Mouse (Mus musculus): ENCODE data around the gene Wasf2.

The Wasf2 gene

GRCm38 (mm10) chr4:133202254-133202653 lies 71.9 kb downstream of the Wasf2 start:
- DNase-seq (ENCODE audit: low spot score) = no peak

GRCm38 (mm10) chr4:133203591-133203990 lies 73.3 kb downstream of the Wasf2 start:
- DNase-seq (ENCODE audit: low spot score) = no peak

- no peak for DNase-seq (ENCODE audit: low spot score)
Measured at GRCm38 (mm10) chr4:133204379-133204778, 74.1 kb downstream of the Wasf2 start.

- peak; percentile 52 for DNase-seq (ENCODE audit: low spot score)
Measured at GRCm38 (mm10) chr4:133209366-133209765, 79.1 kb downstream of the Wasf2 start.

- DNase-seq (ENCODE audit: low spot score) = no peak
Measured at GRCm38 (mm10) chr4:133210023-133210787, 79.9 kb downstream of the Wasf2 start.

GRCm38 (mm10) chr4:133210788-133211390 lies 80.6 kb downstream of the Wasf2 start:
- DNase-seq (ENCODE audit: low spot score) = no peak

- no peak for DNase-seq (ENCODE audit: low spot score)
Measured at GRCm38 (mm10) chr4:133211751-133212561, 81.7 kb downstream of the Wasf2 start, which contains the start of the genes Cd164l2 and Gpr3. TSS of gene Cd164l2 (plus strand) at chr4:133212131. TSS of gene Gpr3 (minus strand) at chr4:133212536.

GRCm38 (mm10) chr4:133212562-133213267 lies 82.4 kb downstream of the Wasf2 start:
- peak; percentile 77 for DNase-seq (ENCODE audit: low spot score)

GRCm38 (mm10) chr4:133213268-133213590 lies 82.9 kb downstream of the Wasf2 start:
- DNase-seq (ENCODE audit: low spot score) = peak; percentile 42

GRCm38 (mm10) chr4:133213661-133214060 lies 83.4 kb downstream of the Wasf2 start:
- no peak for DNase-seq (ENCODE audit: low spot score)

- peak; percentile 67 for DNase-seq (ENCODE audit: low spot score)
Measured at GRCm38 (mm10) chr4:133217641-133218040, 87.3 kb downstream of the Wasf2 start.

- no peak for DNase-seq (ENCODE audit: low spot score)
Measured at GRCm38 (mm10) chr4:133218745-133219144, 88.4 kb downstream of the Wasf2 start.

GRCm38 (mm10) chr4:133220656-133221055 lies 90.4 kb downstream of the Wasf2 start:
- DNase-seq (ENCODE audit: low spot score) = peak; percentile 58

- DNase-seq (ENCODE audit: low spot score) = no peak
Measured at GRCm38 (mm10) chr4:133221701-133222100, 91.4 kb downstream of the Wasf2 start.

- no peak for DNase-seq (ENCODE audit: low spot score)
Measured at GRCm38 (mm10) chr4:133223875-133224274, 93.6 kb downstream of the Wasf2 start.

- DNase-seq (ENCODE audit: low spot score) = no peak
Measured at GRCm38 (mm10) chr4:133226073-133226472, 95.8 kb downstream of the Wasf2 start.

GRCm38 (mm10) chr4:133227636-133228035 lies 97.3 kb downstream of the Wasf2 start:
- DNase-seq (ENCODE audit: low spot score) = no peak

- no peak for DNase-seq (ENCODE audit: low spot score)
Measured at GRCm38 (mm10) chr4:133229582-133229981, 99.3 kb downstream of the Wasf2 start.

- DNase-seq (ENCODE audit: low spot score) = peak; percentile 64
Measured at GRCm38 (mm10) chr4:133233285-133233976, 103.1 kb downstream of the Wasf2 start.

- no peak for DNase-seq (ENCODE audit: low spot score)
Measured at GRCm38 (mm10) chr4:133234771-133235170, 104.5 kb downstream of the Wasf2 start.

- DNase-seq (ENCODE audit: low spot score) = no peak
Measured at GRCm38 (mm10) chr4:133235415-133235814, 105.1 kb downstream of the Wasf2 start.
